Mouse (Mus musculus): Measurements from ENCODE around the gene Mmp20.

Mmp20 gene

DNA sequence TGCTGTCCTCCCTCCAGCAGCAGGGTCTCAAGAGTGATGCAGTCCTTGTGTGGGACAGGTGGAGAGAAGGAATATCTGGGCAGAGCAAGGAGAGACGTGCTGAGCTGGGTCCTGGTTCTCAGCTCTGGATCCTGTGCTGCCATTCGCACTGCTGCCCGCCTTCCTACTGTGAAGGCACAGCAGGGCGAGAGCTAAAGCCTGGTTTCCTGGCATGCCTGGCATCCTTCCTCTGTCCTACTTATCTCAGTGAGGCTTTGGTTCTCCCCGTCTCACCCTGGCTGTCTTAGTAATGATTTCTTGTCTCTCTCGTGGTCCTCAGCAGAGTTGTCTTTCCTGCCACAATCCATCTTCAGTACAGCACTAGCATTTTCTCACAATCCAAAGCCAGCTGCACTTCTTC is 61.8 kb downstream of the Mmp20 start:
- no peak for DNase-seq (ENCODE audit: low read depth, low spot score)

DNA sequence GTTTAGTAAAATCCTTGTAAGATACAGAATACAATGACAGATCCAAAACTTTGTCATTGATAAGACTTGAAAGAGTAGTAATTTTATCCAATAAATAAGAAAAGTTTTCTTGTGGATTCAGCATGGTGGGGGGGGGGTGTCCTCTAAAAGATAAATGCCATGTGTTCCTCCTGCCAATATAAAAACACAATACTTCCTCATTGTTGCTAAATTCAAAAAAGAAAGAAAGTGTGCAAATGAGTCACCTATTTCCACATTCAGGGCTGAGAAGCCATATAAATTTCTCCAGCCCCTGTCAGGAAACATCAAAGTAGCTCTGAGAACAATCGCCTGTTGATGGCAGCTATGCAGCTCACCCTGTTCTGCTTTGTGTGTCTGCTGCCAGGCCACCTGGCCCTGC is 63.8 kb downstream of the Mmp20 start, which contains the start of gene Mmp7:
Gene Mmp7, plus strand, starts transcription at position 301 of the 400 bp plus-strand sequence.
- no peak for DNase-seq (ENCODE audit: low read depth, low spot score)

- no peak for DNase-seq (ENCODE audit: low read depth, low spot score)
Observed at GRCm38 (mm10) chr9:7693961-7694360, 65.9 kb downstream of the Mmp20 start.

DNA sequence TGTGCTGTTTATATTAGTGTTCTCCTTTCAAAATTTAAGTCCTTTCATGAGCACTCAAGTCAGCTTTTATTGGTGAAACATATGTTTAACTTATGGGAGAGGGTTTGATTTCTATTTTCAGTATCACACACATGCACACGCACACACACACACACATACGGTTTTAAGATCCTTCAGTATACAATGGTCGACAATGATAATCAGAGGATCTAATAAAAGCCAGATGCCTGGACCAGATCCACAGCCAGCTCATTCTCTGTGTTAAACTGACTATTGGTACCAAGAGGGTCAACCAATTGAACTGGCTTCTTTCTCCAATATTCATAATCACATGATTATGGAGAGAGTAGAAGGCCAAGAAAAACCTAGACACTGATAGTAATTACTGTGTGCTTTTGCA is 67.6 kb downstream of the Mmp20 start:
- DNase-seq (ENCODE audit: low read depth, low spot score), result no peak

- DNase-seq (ENCODE audit: low read depth, low spot score), result no peak
Observed at GRCm38 (mm10) chr9:7708698-7709097, 80.7 kb downstream of the Mmp20 start.

- peak; percentile 58 for DNase-seq (ENCODE audit: low read depth, low spot score)
Observed at GRCm38 (mm10) chr9:7711196-7711595, 83.2 kb downstream of the Mmp20 start.

- DNase-seq (ENCODE audit: low read depth, low spot score), result peak; percentile 65
Observed at GRCm38 (mm10) chr9:7714062-7714907, 86.3 kb downstream of the Mmp20 start.

DNA sequence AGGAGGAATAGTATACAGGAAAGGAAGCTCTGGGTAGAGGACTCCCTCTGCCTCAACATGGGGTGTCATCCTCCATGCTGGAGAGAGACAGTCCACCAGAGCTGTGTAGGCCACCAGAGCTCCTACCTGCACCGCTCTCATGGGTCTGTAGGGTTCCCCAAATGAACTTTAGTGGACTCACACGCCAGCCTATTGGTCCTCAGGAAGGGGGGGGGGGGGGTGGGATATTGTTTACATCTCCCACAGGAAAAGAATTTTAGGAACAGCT is 86.8 kb downstream of the Mmp20 start:
- DNase-seq (ENCODE audit: low read depth, low spot score), result no peak

DNA sequence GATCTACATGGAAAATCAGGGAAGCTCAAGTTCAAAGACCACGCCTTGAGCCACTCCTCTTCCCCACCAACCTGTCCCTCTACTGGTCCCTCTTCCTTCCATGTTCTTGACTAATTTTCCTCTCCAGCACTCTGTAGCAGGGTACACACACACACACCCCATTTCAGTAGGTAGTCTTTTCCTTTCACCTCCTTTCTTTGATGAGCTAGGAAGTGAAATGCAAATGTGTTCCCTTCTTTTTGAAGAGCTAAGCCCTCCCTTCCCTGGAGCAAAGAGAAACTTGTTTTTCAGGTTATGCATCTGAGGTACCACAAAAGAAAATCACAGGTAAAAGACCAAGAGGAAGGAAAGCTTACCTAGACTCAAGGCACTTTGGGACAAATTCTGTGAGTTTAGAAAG is 93.5 kb downstream of the Mmp20 start:
- DNase-seq (ENCODE audit: low read depth, low spot score), result peak; percentile 77
